Mouse (Mus musculus) myocyte (in vitro differentiated cells): ENCODE data around the gene Gpr61. TPM values are rescaled to one million over a fixed set of nuclear protein-coding genes. Genes with fewer than 3 reads are reported as not detected.

Experiments
- H3K27me3 ChIP-seq: one replicate; pipeline ENCODE4 v1.6.1; 2011; ENCODE audit not compliant: control insufficient read depth, insufficient read depth, insufficient read length
- H3K36me3 ChIP-seq: one replicate; pipeline ENCODE4 v1.6.1; 2011; ENCODE audit not compliant: control insufficient read depth, insufficient read depth
- H3K4me2 ChIP-seq: one replicate; pipeline ENCODE4 v1.6.1; 2011; ENCODE audit warnings: low read depth, control low read depth
- H3K4me3 ChIP-seq: one replicate; pipeline ENCODE4 v1.5.1; 2011; ENCODE audit warnings: mild to moderate bottlenecking, control low read depth, moderate library complexity
- H3K79me2 ChIP-seq: one replicate; pipeline ENCODE4 v1.6.1; 2011; ENCODE audit not compliant: control insufficient read depth, insufficient read depth
- H3ac ChIP-seq: one replicate; pipeline ENCODE4 v1.6.1; 2011; ENCODE audit not compliant: control insufficient read depth, insufficient read length
- CEBPB ChIP-seq: IDR thresholded peaks from 2 replicates; pipeline ENCODE4 v1.6.1; 2011; ENCODE audit warnings: mild to moderate bottlenecking, moderate library complexity; ENCODE audit not compliant: poor library complexity, insufficient read depth, severe bottlenecking
- E2F4 ChIP-seq: IDR thresholded peaks from one replicate; pipeline ENCODE4 v1.6.1; 2011; ENCODE audit warnings: mild to moderate bottlenecking, control low read depth, moderate library complexity; ENCODE audit not compliant: insufficient read depth
- MAX ChIP-seq: IDR thresholded peaks from one replicate; pipeline ENCODE4 v1.6.1; 2011; ENCODE audit warnings: low read depth, mild to moderate bottlenecking, control low read depth
- MYOD1 ChIP-seq, 3 experiments: IDR thresholded peaks; one replicate each; pipeline ENCODE4 v1.6.1; 2011; ENCODE audit warnings: control low read depth in 2 of 3, low read depth in 2 of 3, mild to moderate bottlenecking in 2 of 3, moderate library complexity in 1 of 3; ENCODE audit not compliant: insufficient read length in 2 of 3, control insufficient read depth in 1 of 3
- MYOG ChIP-seq, 3 experiments: IDR thresholded peaks; one replicate each; pipeline ENCODE4 v1.6.1; 2011; ENCODE audit warnings: control low read depth in 2 of 3, low read depth in 2 of 3, mild to moderate bottlenecking in 2 of 3; ENCODE audit not compliant: insufficient read length in 2 of 3, control insufficient read depth in 1 of 3, insufficient read depth in 1 of 3
- POLR2A ChIP-seq: IDR thresholded peaks from one replicate; pipeline ENCODE4 v1.6.1; 2011; ENCODE audit warnings: low read depth, mild to moderate bottlenecking, control low read depth, moderate library complexity; ENCODE audit not compliant: insufficient read length
- POLR2AphosphoS2 ChIP-seq: IDR thresholded peaks from one replicate; pipeline ENCODE4 v1.6.1; 2011; ENCODE audit warnings: low read depth, control low read depth; ENCODE audit not compliant: insufficient read length
- REST ChIP-seq: IDR thresholded peaks from one replicate; pipeline ENCODE4 v1.6.1; 2011; ENCODE audit warnings: mild to moderate bottlenecking, control low read depth, moderate library complexity; ENCODE audit not compliant: insufficient read depth, insufficient read length
- SRF ChIP-seq: IDR thresholded peaks from one replicate; pipeline ENCODE4 v1.6.1; 2011; ENCODE audit warnings: low read depth; ENCODE audit not compliant: control insufficient read depth, insufficient read length
- TCF12 ChIP-seq: IDR thresholded peaks from one replicate; pipeline ENCODE4 v1.6.1; 2011; ENCODE audit warnings: mild to moderate bottlenecking, control low read depth; ENCODE audit not compliant: poor library complexity, insufficient read depth, severe bottlenecking
- TCF3 ChIP-seq: IDR thresholded peaks from one replicate; pipeline ENCODE4 v1.6.1; 2011; ENCODE audit warnings: low read depth, control low read depth; ENCODE audit not compliant: insufficient read length
- USF1 ChIP-seq: IDR thresholded peaks from one replicate; pipeline ENCODE4 v1.6.1; 2011; ENCODE audit warnings: low read depth, mild to moderate bottlenecking, control low read depth, moderate library complexity
- polyA plus RNA-seq: library from polyadenylated mRNA; unstranded; fragments of >200 nt; fragmentation: generic; extraction: Trizol; gene quantifications from one replicate; pipeline ENCODE4 v1.2.1, GENCODE M21; 2012; ENCODE audit warnings: missing spikeins

Gene Gpr61
- polyA plus RNA-seq, 1 experiment, result 0.06 TPM

- H3K4me2 ChIP-seq, result peak within 1 kb of the TSS; percentile 91
- no peaks in the 10 kb centered on the region for H3K27me3 ChIP-seq
- H3ac ChIP-seq, result peak within 1 kb of the TSS; percentile 80
- TF ChIP-seq POLR2AphosphoS2 (peak; percentile 97), TCF3 (no peak), SRF (no peak), REST (peak; percentile 35), E2F4 (no peak), MYOD1 (IDR thresholded peaks at IDR 0.05; ENCODE audit: control insufficient read depth in 1 of 3, insufficient read length in 2 of 3, low read depth in 2 of 3) (no peak), TCF12 (no peak), USF1 (no peak), CEBPB (no peak), MAX (no peak), MYOG (IDR thresholded peaks at IDR 0.05; ENCODE audit: control insufficient read depth in 1 of 3, insufficient read depth in 1 of 3, insufficient read length in 2 of 3, low read depth in 2 of 3) (no peak), POLR2A (peak; percentile 94)
- H3K36me3 ChIP-seq, result peaks cover 4% of the 10 kb centered on the region
- H3K4me3 ChIP-seq, result peak within 1 kb of the TSS; percentile 82
- peaks cover 49% of the 10 kb centered on the region for H3K79me2 ChIP-seq
Observed at GRCm38 (mm10) chr3:108145534-108146445, 8.9 kb downstream of the Gpr61 start, which contains the start of gene Gnai3. Gene Gnai3 (minus strand): TSS chr3:108146146.

DNA sequence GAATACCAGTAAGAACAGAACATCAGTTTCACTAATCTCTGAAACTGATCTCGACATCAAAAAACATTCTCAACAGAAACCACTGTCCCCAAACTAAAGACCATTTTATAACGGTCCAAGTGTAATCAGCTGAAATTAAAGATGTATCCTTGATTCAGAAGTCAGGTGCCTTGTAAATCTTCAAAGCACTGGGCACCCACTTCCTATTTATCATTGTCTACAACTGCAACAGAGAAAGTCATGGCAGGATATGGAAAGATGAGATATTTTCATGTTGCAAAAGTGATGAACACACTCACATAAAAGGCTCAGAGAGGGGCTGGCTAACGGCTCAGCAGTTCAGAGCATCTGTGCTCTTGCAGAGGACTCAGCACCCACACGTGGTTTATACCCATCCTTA, 13.9 kb downstream of the Gpr61 start:
- Histone ChIP-seq H3K27me3 (no peaks in the 10 kb centered on the region), H3K79me2 (peaks cover 99% of the 10 kb centered on the region), H3K4me2 (no peak overlapping the region), H3K36me3 (peaks cover 14% of the 10 kb centered on the region), H3K4me3 (no peak overlapping the region), H3ac (no peak overlapping the region)
- TF ChIP-seq E2F4 (no peak), TCF3 (no peak), POLR2AphosphoS2 (no peak), POLR2A (no peak), USF1 (no peak), SRF (no peak), MAX (no peak), CEBPB (no peak), MYOD1 (IDR thresholded peaks at IDR 0.05; ENCODE audit: control insufficient read depth in 1 of 3, insufficient read length in 2 of 3, low read depth in 2 of 3) (no peak), REST (no peak), TCF12 (no peak), MYOG (IDR thresholded peaks at IDR 0.05; ENCODE audit: control insufficient read depth in 1 of 3, insufficient read depth in 1 of 3, insufficient read length in 2 of 3, low read depth in 2 of 3) (no peak)

DNA sequence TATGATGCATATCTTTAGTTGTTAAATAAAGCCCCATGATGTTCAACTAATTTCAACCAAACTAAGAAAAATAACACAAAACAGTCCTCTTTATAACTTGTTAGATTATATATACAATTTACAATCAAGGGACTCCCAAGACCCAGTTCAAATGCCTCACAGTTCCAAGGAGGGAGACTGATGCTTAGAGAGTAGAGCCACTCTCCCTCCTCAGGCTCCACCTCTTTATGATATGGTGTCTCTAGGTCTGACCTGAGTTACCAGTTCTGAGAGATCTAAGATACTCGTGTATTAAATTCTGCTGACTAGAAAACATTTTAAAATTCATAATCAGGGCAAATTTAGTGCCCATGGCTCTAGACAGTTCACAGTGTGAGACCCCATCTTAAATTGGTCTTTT, 15.6 kb downstream of the Gpr61 start:
- no peaks in the 10 kb centered on the region for H3K27me3 ChIP-seq
- H3K4me2 ChIP-seq, result no peak overlapping the region
- peaks cover 14% of the 10 kb centered on the region for H3K36me3 ChIP-seq
- TF ChIP-seq MAX (no peak), E2F4 (no peak), MYOD1 (IDR thresholded peaks at IDR 0.05; ENCODE audit: control insufficient read depth in 1 of 3, insufficient read length in 2 of 3, low read depth in 2 of 3) (no peak), CEBPB (no peak), POLR2A (no peak), TCF3 (no peak), REST (no peak), MYOG (IDR thresholded peaks at IDR 0.05; ENCODE audit: control insufficient read depth in 1 of 3, insufficient read depth in 1 of 3, insufficient read length in 2 of 3, low read depth in 2 of 3) (no peak)
- H3K4me3 ChIP-seq, result no peak overlapping the region
- H3K79me2 ChIP-seq, result peaks cover 100% of the 10 kb centered on the region
- H3ac ChIP-seq, result no peak overlapping the region

- no peak overlapping the region for H3K4me2 ChIP-seq
- H3K4me3 ChIP-seq, result no peak overlapping the region
- no peak overlapping the region for H3ac ChIP-seq
- H3K36me3 ChIP-seq, result peaks cover under 1% of the 10 kb centered on the region
- peaks cover 100% of the 10 kb centered on the region for H3K79me2 ChIP-seq
- TF ChIP-seq E2F4 (no peak), SRF (no peak), MAX (no peak), TCF12 (no peak), REST (no peak)
- H3K27me3 ChIP-seq, result no peaks in the 10 kb centered on the region
Observed at GRCm38 (mm10) chr3:108134701-108135100, 20.0 kb downstream of the Gpr61 start.

GRCm38 (mm10) chr3:108132484-108132883, 22.2 kb downstream of the Gpr61 start:
- no peaks in the 10 kb centered on the region for H3K27me3 ChIP-seq
- no peak overlapping the region for H3ac ChIP-seq
- H3K4me3 ChIP-seq, result no peak overlapping the region
- H3K4me2 ChIP-seq, result no peak overlapping the region
- TF ChIP-seq TCF12 (no peak), MAX (no peak), E2F4 (no peak), MYOG (IDR thresholded peaks at IDR 0.05; ENCODE audit: control insufficient read depth in 1 of 3, insufficient read depth in 1 of 3, insufficient read length in 2 of 3, low read depth in 2 of 3) (no peak), REST (no peak), POLR2A (no peak), CEBPB (no peak), SRF (no peak), USF1 (no peak), POLR2AphosphoS2 (no peak), TCF3 (no peak)
- H3K36me3 ChIP-seq, result no peaks in the 10 kb centered on the region
- peaks cover 99% of the 10 kb centered on the region for H3K79me2 ChIP-seq
